Mouse (Mus musculus) midbrain, postnatal 0 days (tissue): Measurements from ENCODE around the gene Sowaha. TPM values are rescaled to one million over a fixed set of nuclear protein-coding genes. Genes with fewer than 3 reads are reported as not detected.
A peak's percentile ranks its signal among the peaks of the same experiment; 100 is the strongest.

ENCODE experiments used
- ATAC-seq: fragments of 200-750 bp; cut with Nextera tagmentation; 2 replicates; pipeline ENCODE4 v1.8.0; 2017; ENCODE audit warnings: moderate number of reproducible peaks, mild to moderate bottlenecking, moderate TSS enrichment, moderate library complexity; ENCODE audit not compliant: low FRiP score
- DNase-seq: peaks from one replicate; pipeline ENCODE4 v3.0.0-alpha.2; 2015; ENCODE audit warnings: low spot score
- H3K27ac ChIP-seq: fragments of 300-500 bp; sonication (generic); 2 replicates; pipeline ENCODE4 v1.5.1; 2014; ENCODE audit warnings: low read depth, mild to moderate bottlenecking, low read length, mixed read lengths
- H3K27me3 ChIP-seq: fragments of 300-500 bp; sonication (generic); 2 replicates; pipeline ENCODE4 v1.6.1; 2014; ENCODE audit warnings: low read length, control low read depth, mixed read lengths; ENCODE audit not compliant: insufficient read depth
- H3K36me3 ChIP-seq: fragments of 300-500 bp; sonication (generic); 2 replicates; pipeline ENCODE4 v1.6.1; 2014; ENCODE audit warnings: low read length, control low read depth, mixed read lengths; ENCODE audit not compliant: insufficient read depth
- H3K4me1 ChIP-seq: fragments of 300-500 bp; sonication (generic); 2 replicates; pipeline ENCODE4 v1.6.1; 2014; ENCODE audit warnings: mild to moderate bottlenecking, control low read depth, antibody characterized with exemption, low read length, mixed read lengths; ENCODE audit not compliant: insufficient read depth
- H3K4me2 ChIP-seq: fragments of 300-500 bp; sonication (generic); 2 replicates; pipeline ENCODE4 v1.6.1; 2014; ENCODE audit warnings: low read depth, mild to moderate bottlenecking, low read length, mixed read lengths; ENCODE audit not compliant: poor library complexity, severe bottlenecking
- H3K4me3 ChIP-seq: fragments of 300-500 bp; sonication (generic); 2 replicates; pipeline ENCODE4 v1.5.1; 2014; ENCODE audit warnings: low read depth, mild to moderate bottlenecking, low read length, moderate library complexity
- H3K9ac ChIP-seq: fragments of 300-500 bp; sonication (generic); replicated peaks from 2 replicates; pipeline ENCODE4 v1.6.1; 2014; ENCODE audit warnings: mild to moderate bottlenecking, low read length, moderate library complexity, mixed read lengths; ENCODE audit not compliant: poor library complexity, severe bottlenecking
- H3K9me3 ChIP-seq: fragments of 300-500 bp; sonication (generic); 2 replicates; pipeline ENCODE4 v1.6.1; 2016; ENCODE audit warnings: low read length, control low read depth
- CTCF ChIP-seq: IDR thresholded peaks from 2 replicates; pipeline ENCODE4 v1.5.1; 2016; ENCODE audit warnings: antibody characterized with exemption, mild to moderate bottlenecking
- WGBS: fragments of 180-500 bp; shearing (Covaris S2); extraction: QIAGEN DNeasy Blood & Tissue Kit; methylation state at CpG from one replicate; pipeline ENCODE4 v1.1.7; 2014; 5-methylcytosine and 5-hydroxymethylcytosine counted together
- polyA plus RNA-seq: library from polyadenylated mRNA; unstranded; fragments of >200 nt; fragmentation: Nextera tagmentation; extraction: Ambion mirVana; gene quantifications from 2 replicates; pipeline ENCODE4 v1.2.1, GENCODE M21; 2015
- total RNA-seq: library from RNA; depleted of rRNA; stranded (reverse); fragments of >200 nt; gene quantifications from 2 replicates; pipeline ENCODE4 v1.2.3, GENCODE M21; 2014

Sowaha gene
- total and polyA plus RNA-seq, 2 experiments from 2014 or later = 4.0 to 7.3 TPM

- H3K27me3 ChIP-seq = peaks cover 11% of the 10 kb centered on the region; the same call in 1 of the 2 replicates
- DNase-seq (no peak), ATAC-seq (no peak)
- 59% methylated on average over 9 of the region's 9 CpGs for WGBS
- no peak for TF ChIP-seq CTCF
- H3K4me2 ChIP-seq = no peak overlapping the region
- no peaks in the 10 kb centered on the region for H3K36me3 ChIP-seq
- H3K9me3 ChIP-seq = no peaks in the 10 kb centered on the region
- H3K4me3 ChIP-seq = no peak overlapping the region
- no peak overlapping the region for H3K9ac ChIP-seq
- no peaks in the 10 kb centered on the region for H3K4me1 ChIP-seq
- no peak overlapping the region for H3K27ac ChIP-seq
Observed at GRCm38 (mm10) chr11:53489421-53489820, 9.3 kb upstream of the Sowaha start.

DNA sequence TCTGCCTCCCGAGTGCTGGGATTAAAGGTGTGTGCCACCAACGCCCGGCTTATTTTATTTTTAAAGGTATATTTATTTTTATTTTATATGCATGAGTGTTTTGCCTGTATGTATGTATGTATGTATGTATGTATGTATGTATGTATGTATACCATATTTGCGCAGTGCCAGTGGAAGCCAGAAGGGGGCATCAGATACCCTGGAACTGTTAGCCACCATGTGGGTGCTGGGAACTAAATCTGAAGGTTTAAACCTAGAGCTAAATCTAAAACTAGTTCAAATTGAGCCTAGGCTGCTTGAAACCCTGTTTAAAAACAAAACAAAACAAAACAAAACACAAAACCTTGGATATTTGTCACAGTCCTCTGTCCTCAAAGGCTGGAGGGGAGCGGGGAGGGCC is 8.9 kb upstream of the Sowaha start:
- no peaks in the 10 kb centered on the region for H3K9me3 ChIP-seq
- H3K9ac ChIP-seq = no peak overlapping the region
- peaks cover 11% of the 10 kb centered on the region; the same call in 1 of the 2 replicates for H3K27me3 ChIP-seq
- no peak overlapping the region for H3K4me2 ChIP-seq
- H3K4me3 ChIP-seq = no peak overlapping the region
- H3K27ac ChIP-seq = no peak overlapping the region
- ATAC-seq (no peak), DNase-seq (no peak)
- 87% methylated on average over 5 of the region's 5 CpGs for WGBS
- no peaks in the 10 kb centered on the region for H3K4me1 ChIP-seq
- no peaks in the 10 kb centered on the region for H3K36me3 ChIP-seq
- peak; percentile 32; the same call in 1 of the 2 replicates for TF ChIP-seq CTCF

DNA sequence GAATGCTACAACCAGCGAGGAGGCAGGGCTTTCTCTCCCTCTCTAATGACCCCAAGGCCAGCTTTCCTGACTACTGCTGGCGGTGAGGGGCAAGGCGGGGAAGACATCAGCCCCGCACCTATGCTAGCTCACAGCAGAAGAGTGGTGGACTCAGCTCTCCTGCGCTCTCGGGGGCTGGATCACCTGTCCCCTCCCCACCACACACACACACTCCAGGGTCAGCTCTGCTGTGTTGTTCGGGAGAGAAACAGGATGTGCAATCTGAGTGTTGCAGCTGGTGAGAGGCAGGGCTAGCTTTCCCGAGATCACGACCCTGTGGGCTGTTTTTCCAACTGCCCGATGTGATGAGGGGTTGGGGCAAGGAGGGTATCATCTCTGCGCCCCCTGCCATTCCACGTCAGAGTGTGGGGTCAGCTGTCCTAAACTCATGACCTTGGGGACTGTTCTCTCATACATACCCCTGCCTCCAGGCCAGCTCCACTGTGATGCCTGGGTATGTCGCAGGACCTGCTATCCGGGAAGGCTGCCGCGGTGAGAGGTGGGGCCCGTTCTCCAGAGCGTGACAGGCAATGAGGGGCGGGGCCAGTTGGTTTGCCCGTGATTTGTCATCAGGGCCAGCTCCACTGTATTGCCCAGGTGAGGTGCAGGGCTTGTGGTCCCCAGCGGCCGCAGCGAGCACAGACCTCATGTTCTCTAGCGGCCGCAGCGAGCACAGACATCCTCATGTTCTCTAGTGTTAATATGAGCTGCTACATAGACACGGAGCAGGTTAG is 6.9 kb upstream of the Sowaha start:
- Histone ChIP-seq H3K4me2 (peak overlapping the region; percentile 42), H3K27me3 (peaks cover 13% of the 10 kb centered on the region), H3K9ac (0 out of 2 replicates have a peak overlapping the region, but pooled peaks have one; percentile 29), H3K4me3 (peak overlapping the region; percentile 24), H3K4me1 (no peaks in the 10 kb centered on the region), H3K36me3 (no peaks in the 10 kb centered on the region), H3K27ac (no peak overlapping the region), H3K9me3 (no peaks in the 10 kb centered on the region)
- TF ChIP-seq CTCF = no peak
- ATAC-seq (peak; percentile 48; the same call in 1 of the 2 replicates), DNase-seq (no peak)
- 15% methylated on average over 27 of the region's 27 CpGs for WGBS

- H3K27ac ChIP-seq = no peak overlapping the region
- H3K9me3 ChIP-seq = no peaks in the 10 kb centered on the region
- H3K4me3 ChIP-seq = no peak overlapping the region
- no peak for TF ChIP-seq CTCF
- no peaks in the 10 kb centered on the region for H3K4me1 ChIP-seq
- H3K9ac ChIP-seq = no peak overlapping the region
- DNase-seq (no peak), ATAC-seq (no peak)
- no peak overlapping the region; the same call in 1 of the 2 replicates for H3K4me2 ChIP-seq
- peaks cover 20% of the 10 kb centered on the region for H3K27me3 ChIP-seq
- 66% methylated on average over 3 of the region's 3 CpGs for WGBS
- H3K36me3 ChIP-seq = no peaks in the 10 kb centered on the region
Observed at GRCm38 (mm10) chr11:53486351-53486750, 6.3 kb upstream of the Sowaha start.

- ATAC-seq = no peak
- H3K27ac ChIP-seq = no peak overlapping the region
- no peak overlapping the region for H3K4me2 ChIP-seq
- peak; percentile 61 for TF ChIP-seq CTCF
- DNase-seq = no peak
- H3K9me3 ChIP-seq = no peaks in the 10 kb centered on the region
- no peak overlapping the region for H3K4me3 ChIP-seq
- H3K27me3 ChIP-seq = peaks cover 24% of the 10 kb centered on the region
- no peaks in the 10 kb centered on the region for H3K4me1 ChIP-seq
- no peak overlapping the region for H3K9ac ChIP-seq
- WGBS = 53% methylated on average over 3 of the region's 3 CpGs
- no peaks in the 10 kb centered on the region for H3K36me3 ChIP-seq
Observed at GRCm38 (mm10) chr11:53485719-53486118, 5.6 kb upstream of the Sowaha start.

- no peaks in the 10 kb centered on the region for H3K9me3 ChIP-seq
- H3K4me1 ChIP-seq = peaks cover 3% of the 10 kb centered on the region; the same call in 1 of the 2 replicates
- peaks cover 35% of the 10 kb centered on the region for H3K27me3 ChIP-seq
- H3K27ac ChIP-seq = no peak overlapping the region
- ATAC-seq = no peak
- no peak for DNase-seq
- TF ChIP-seq CTCF = no peak
- no peak overlapping the region for H3K4me2 ChIP-seq
- H3K36me3 ChIP-seq = no peaks in the 10 kb centered on the region
- no peak overlapping the region for H3K4me3 ChIP-seq
- 82% methylated on average over 9 of the region's 9 CpGs for WGBS
- H3K9ac ChIP-seq = no peak overlapping the region
Observed at GRCm38 (mm10) chr11:53483159-53483891, 3.3 kb upstream of the Sowaha start.
